Mouse (Mus musculus): ENCODE measurements around the gene Rlbp1. TPM values are rescaled to one million over a fixed set of nuclear protein-coding genes. Genes with fewer than 3 reads are reported as not detected.

Rlbp1 gene
- polyA plus RNA-seq, 1 experiment from 2014 or later: 1.1 TPM

DNA sequence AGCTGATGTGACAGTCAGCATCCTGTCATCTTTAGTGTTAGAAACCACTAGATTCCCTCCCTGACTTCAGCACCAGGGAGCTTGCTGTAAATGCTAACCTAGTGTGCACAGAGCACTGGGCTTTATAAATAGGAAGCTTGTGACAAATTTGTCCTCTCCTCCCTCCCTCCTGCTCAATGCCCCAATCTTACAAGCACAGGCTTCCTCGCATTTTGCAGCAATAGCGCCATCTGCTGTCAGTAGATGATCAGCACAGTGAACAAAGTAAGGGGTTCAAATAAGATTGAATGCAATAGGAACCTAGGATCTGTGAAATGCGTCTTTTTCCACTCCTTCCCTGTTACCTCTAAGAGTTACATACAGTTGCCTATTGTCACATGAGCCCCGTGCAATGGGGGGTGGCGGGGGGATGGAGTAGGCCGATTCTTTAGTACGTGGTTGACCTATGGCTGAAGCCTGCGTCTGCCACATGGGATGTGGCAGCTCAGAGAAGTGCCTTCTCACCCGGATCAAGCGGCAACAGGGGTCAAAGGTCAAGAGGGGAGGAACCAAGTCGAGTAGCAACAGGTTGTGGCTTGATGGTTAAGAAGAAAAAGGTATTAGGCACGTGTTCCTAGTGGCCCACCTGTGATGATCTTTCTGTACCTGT, 37.0 kb downstream of the Rlbp1 start:
- Histone ChIP-seq H3K4me2 (ENCODE audit: low read depth) (no peak overlapping the region), H3K9me3 (ENCODE audit: control insufficient read depth, low read length) (no peaks in the 10 kb centered on the region), H3K4me1 (ENCODE audit: control insufficient read depth, insufficient read depth, low read length) (no peaks in the 10 kb centered on the region), H3K27me3 (ENCODE audit: control insufficient read depth, insufficient read depth, low read length) (no peaks in the 10 kb centered on the region), H3K36me3 (ENCODE audit: control insufficient read depth, insufficient read depth, low read length) (peaks cover 4% of the 10 kb centered on the region), H3K27ac (ENCODE audit: low read depth, low read length) (no peak overlapping the region), H3K4me3 (ENCODE audit: low read depth, low read length) (no peak overlapping the region), H3K9ac (ENCODE audit: low read length) (no peak overlapping the region)
- DNase-seq (ENCODE audit: low spot score): peak; percentile 73
- 46% methylated on average over 12 of the region's 12 CpGs for WGBS
- no peak; the same call in 1 of the 2 replicates for ATAC-seq (ENCODE audit: insufficient read depth, low FRiP score, low TSS enrichment)

DNA sequence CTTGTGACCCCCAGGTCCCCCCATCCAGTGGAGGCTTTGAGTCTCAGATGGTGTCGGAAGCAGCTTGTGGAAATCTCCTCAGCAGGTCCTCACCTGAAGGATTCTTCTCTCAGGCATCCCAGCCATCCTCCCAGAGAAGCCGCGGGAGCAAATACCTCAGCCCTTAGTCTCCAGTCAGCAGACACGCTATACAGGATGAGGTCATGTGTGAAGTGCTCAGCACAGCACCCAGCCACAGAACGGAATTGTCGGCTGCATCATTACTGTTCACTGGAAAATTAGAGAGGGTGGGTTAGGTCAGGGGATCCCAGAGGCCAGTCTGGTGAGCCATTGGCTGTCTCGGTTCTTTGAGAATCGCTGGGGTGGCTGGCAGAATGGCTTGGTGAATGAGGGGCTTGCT, 38.0 kb downstream of the Rlbp1 start:
- H3K27me3 ChIP-seq (ENCODE audit: control insufficient read depth, insufficient read depth, low read length): no peaks in the 10 kb centered on the region
- DNase-seq (ENCODE audit: low spot score) (no peak), ATAC-seq (ENCODE audit: insufficient read depth, low FRiP score, low TSS enrichment) (no peak)
- peaks cover 5% of the 10 kb centered on the region for H3K36me3 ChIP-seq (ENCODE audit: control insufficient read depth, insufficient read depth, low read length)
- H3K4me2 ChIP-seq (ENCODE audit: low read depth): no peak overlapping the region
- no peaks in the 10 kb centered on the region for H3K9me3 ChIP-seq (ENCODE audit: control insufficient read depth, low read length)
- 96% methylated on average over 8 of the region's 8 CpGs for WGBS
- H3K27ac ChIP-seq (ENCODE audit: low read depth, low read length): no peak overlapping the region
- no peaks in the 10 kb centered on the region for H3K4me1 ChIP-seq (ENCODE audit: control insufficient read depth, insufficient read depth, low read length)
- no peak overlapping the region; the same call in 1 of the 2 replicates for H3K9ac ChIP-seq (ENCODE audit: low read length)
- H3K4me3 ChIP-seq (ENCODE audit: low read depth, low read length): no peak overlapping the region

DNA sequence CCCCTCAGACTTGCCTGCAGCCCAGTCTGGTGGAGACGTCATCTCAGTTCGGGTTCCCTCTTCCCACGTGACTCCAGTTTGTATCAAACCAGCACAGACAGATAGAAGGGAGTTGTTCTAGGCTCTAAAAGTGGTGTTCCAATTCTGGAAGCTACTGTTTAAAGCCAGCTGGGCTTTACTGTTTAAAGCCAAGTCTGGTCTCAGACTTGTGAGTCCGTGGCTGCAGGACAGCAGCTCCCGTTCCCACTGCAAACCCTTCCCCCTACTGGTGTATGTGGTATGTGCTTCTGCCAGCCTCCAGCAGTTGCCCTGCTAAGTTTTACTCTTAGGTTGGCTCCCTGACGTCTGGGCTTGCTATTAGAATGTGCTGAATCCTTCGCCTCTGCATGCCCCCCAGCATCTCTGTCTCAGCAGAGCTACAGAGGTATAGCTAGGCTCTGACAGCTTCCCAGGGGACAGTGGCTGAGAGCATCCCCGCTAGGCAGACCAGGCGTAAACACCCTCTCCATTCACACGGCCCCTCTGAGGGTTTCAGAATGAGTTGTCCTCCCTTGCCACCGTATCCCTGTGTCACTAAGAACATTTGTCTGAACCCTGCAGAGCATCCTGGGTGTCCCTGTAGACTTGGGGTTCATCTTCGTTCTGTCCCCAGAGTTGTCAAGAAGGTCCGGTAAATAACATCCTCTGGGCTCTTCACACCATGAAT, 39.6 kb downstream of the Rlbp1 start:
- H3K27ac ChIP-seq (ENCODE audit: low read depth, low read length): no peak overlapping the region
- ATAC-seq (ENCODE audit: insufficient read depth, low FRiP score, low TSS enrichment): no peak
- H3K36me3 ChIP-seq (ENCODE audit: control insufficient read depth, insufficient read depth, low read length): peaks cover 5% of the 10 kb centered on the region
- WGBS: 82% methylated on average over 13 of the region's 13 CpGs
- no peak overlapping the region for H3K4me3 ChIP-seq (ENCODE audit: low read depth, low read length)
- no peaks in the 10 kb centered on the region for H3K9me3 ChIP-seq (ENCODE audit: control insufficient read depth, low read length)
- DNase-seq (ENCODE audit: low spot score): no peak
- H3K27me3 ChIP-seq (ENCODE audit: control insufficient read depth, insufficient read depth, low read length): no peaks in the 10 kb centered on the region
- no peak overlapping the region for H3K4me2 ChIP-seq (ENCODE audit: low read depth)
- no peaks in the 10 kb centered on the region for H3K4me1 ChIP-seq (ENCODE audit: control insufficient read depth, insufficient read depth, low read length)
- no peak overlapping the region for H3K9ac ChIP-seq (ENCODE audit: low read length)

GRCm38 (mm10) chr7:79346555-79347075, 40.2 kb downstream of the Rlbp1 start:
- Histone ChIP-seq H3K4me1 (ENCODE audit: control insufficient read depth, insufficient read depth, low read length) (no peaks in the 10 kb centered on the region), H3K36me3 (ENCODE audit: control insufficient read depth, insufficient read depth, low read length) (peaks cover 5% of the 10 kb centered on the region), H3K27me3 (ENCODE audit: control insufficient read depth, insufficient read depth, low read length) (no peaks in the 10 kb centered on the region), H3K4me2 (ENCODE audit: low read depth) (no peak overlapping the region), H3K4me3 (ENCODE audit: low read depth, low read length) (no peak overlapping the region), H3K9ac (ENCODE audit: low read length) (no peak overlapping the region), H3K27ac (ENCODE audit: low read depth, low read length) (no peak overlapping the region), H3K9me3 (ENCODE audit: control insufficient read depth, low read length) (no peaks in the 10 kb centered on the region)
- no peak for ATAC-seq (ENCODE audit: insufficient read depth, low FRiP score, low TSS enrichment)
- WGBS: 81% methylated on average over 8 of the region's 8 CpGs
- no peak for DNase-seq (ENCODE audit: low spot score)

DNA sequence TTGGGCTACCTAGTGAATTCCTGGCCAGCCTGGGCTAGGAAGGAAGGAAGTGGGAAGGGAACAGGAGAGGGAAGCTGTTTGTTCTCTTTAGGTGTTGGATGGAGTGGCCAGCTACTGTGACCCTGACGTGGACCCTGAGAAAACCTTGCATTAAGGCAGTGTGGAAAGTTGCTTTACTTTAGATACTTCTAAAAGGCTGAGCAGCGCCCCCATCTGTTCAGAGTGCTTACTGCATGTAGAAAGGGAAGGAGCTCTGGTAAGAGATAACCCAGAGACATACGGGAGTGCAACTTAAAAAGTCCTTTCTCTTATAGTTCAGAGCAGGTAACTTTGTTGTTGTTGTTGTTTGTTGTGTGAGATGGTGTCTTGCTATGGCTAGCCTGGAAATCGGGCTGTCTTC, 40.9 kb downstream of the Rlbp1 start:
- Histone ChIP-seq H3K27me3 (ENCODE audit: control insufficient read depth, insufficient read depth, low read length) (no peaks in the 10 kb centered on the region), H3K9me3 (ENCODE audit: control insufficient read depth, low read length) (no peaks in the 10 kb centered on the region), H3K4me2 (ENCODE audit: low read depth) (no peak overlapping the region), H3K4me3 (ENCODE audit: low read depth, low read length) (no peak overlapping the region), H3K27ac (ENCODE audit: low read depth, low read length) (no peak overlapping the region), H3K36me3 (ENCODE audit: control insufficient read depth, insufficient read depth, low read length) (peaks cover 5% of the 10 kb centered on the region), H3K4me1 (ENCODE audit: control insufficient read depth, insufficient read depth, low read length) (no peaks in the 10 kb centered on the region), H3K9ac (ENCODE audit: low read length) (no peak overlapping the region)
- 62% methylated on average over 4 of the region's 4 CpGs for WGBS
- DNase-seq (ENCODE audit: low spot score) (peak; percentile 70), ATAC-seq (ENCODE audit: insufficient read depth, low FRiP score, low TSS enrichment) (no peak)

DNA sequence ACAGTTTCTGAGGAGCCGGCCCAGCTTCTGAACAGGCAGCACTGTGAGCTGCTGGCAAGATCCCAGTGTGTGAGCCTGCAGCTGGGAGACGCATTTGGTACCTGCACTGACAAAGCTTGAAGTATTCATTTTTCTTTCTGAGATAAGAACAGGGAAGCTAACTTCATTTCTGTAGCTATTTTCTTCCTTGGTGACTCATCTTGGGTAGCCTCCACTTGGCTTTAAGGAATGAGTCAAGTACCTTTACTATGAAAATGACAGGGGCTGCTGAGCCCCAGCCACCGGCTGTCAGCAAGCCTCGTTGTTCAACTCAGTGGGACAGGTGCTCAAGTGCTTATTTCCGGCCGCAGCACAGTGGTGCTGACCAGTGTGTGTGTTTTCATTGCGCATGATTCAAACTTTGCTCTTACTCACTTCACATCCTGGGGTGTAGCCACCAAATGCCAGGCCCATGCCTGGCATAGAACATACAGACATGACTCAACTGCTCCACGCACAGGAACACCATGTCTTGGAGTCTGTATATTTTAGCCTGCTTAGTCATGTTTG, 50.4 kb downstream of the Rlbp1 start:
- no peak overlapping the region for H3K4me2 ChIP-seq (ENCODE audit: low read depth)
- H3K9ac ChIP-seq (ENCODE audit: low read length): no peak overlapping the region
- H3K4me1 ChIP-seq (ENCODE audit: control insufficient read depth, insufficient read depth, low read length): no peaks in the 10 kb centered on the region
- H3K36me3 ChIP-seq (ENCODE audit: control insufficient read depth, insufficient read depth, low read length): no peaks in the 10 kb centered on the region
- ATAC-seq (ENCODE audit: insufficient read depth, low FRiP score, low TSS enrichment) (no peak), DNase-seq (ENCODE audit: low spot score) (no peak)
- no peaks in the 10 kb centered on the region for H3K9me3 ChIP-seq (ENCODE audit: control insufficient read depth, low read length)
- H3K27me3 ChIP-seq (ENCODE audit: control insufficient read depth, insufficient read depth, low read length): no peaks in the 10 kb centered on the region
- no peak overlapping the region for H3K27ac ChIP-seq (ENCODE audit: low read depth, low read length)
- 97% methylated on average over 8 of the region's 8 CpGs for WGBS
- no peak overlapping the region for H3K4me3 ChIP-seq (ENCODE audit: low read depth, low read length)

DNA sequence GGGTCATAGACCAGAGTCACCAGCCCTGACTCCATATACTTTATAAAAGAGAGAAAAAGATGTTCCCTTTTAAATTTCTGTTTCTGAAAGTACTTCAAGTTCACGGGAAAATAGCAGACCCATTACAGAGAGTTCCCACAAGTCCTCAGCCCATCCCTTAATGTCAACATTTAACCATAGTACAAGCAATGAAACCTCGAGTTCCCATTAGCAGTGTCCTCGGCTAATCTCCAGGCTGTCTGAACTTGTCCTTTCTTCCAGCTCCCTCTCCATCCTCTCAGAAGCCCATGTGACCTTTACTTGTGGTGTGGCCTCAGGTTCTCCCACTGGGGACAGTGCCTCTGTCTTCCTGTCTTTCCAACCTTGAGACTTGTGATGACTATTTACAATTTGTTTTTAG, 53.4 kb downstream of the Rlbp1 start:
- Histone ChIP-seq H3K4me1 (ENCODE audit: control insufficient read depth, insufficient read depth, low read length) (no peaks in the 10 kb centered on the region), H3K4me2 (ENCODE audit: low read depth) (no peak overlapping the region), H3K27ac (ENCODE audit: low read depth, low read length) (no peak overlapping the region), H3K4me3 (ENCODE audit: low read depth, low read length) (no peak overlapping the region), H3K27me3 (ENCODE audit: control insufficient read depth, insufficient read depth, low read length) (no peaks in the 10 kb centered on the region), H3K9ac (ENCODE audit: low read length) (no peak overlapping the region), H3K9me3 (ENCODE audit: control insufficient read depth, low read length) (no peaks in the 10 kb centered on the region), H3K36me3 (ENCODE audit: control insufficient read depth, insufficient read depth, low read length) (peaks cover 2% of the 10 kb centered on the region; the same call in 1 of the 2 replicates)
- ATAC-seq (ENCODE audit: insufficient read depth, low FRiP score, low TSS enrichment) (no peak), DNase-seq (ENCODE audit: low spot score) (no peak)
- 80% methylated on average over 3 of the region's 3 CpGs for WGBS

DNA sequence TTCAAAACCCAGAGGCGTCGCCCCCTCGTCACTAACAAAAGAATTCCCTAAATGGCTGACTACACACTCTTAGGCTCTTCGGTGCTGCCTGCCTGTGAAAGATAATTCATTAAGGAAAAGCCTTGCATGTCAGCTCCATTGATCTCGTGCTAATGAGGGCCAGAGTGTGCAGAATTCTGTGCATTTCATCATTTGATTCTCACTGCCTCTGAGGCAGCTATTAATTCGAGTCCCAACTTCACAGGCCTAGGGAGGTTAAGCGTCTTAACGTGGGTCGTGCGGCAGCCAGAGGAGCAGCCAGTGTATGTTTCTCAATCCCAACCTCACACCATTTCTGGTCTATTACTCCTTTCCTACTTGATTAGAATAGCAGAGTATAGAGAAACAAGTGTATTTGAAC, 55.7 kb downstream of the Rlbp1 start:
- no peak for DNase-seq (ENCODE audit: low spot score)
- H3K27ac ChIP-seq (ENCODE audit: low read depth, low read length): peak overlapping the region; percentile 39; the same call in 1 of the 2 replicates
- no peaks in the 10 kb centered on the region for H3K4me1 ChIP-seq (ENCODE audit: control insufficient read depth, insufficient read depth, low read length)
- H3K4me2 ChIP-seq (ENCODE audit: low read depth): no peak overlapping the region
- no peaks in the 10 kb centered on the region for H3K9me3 ChIP-seq (ENCODE audit: control insufficient read depth, low read length)
- H3K27me3 ChIP-seq (ENCODE audit: control insufficient read depth, insufficient read depth, low read length): no peaks in the 10 kb centered on the region
- no peak overlapping the region for H3K9ac ChIP-seq (ENCODE audit: low read length)
- no peak for ATAC-seq (ENCODE audit: insufficient read depth, low FRiP score, low TSS enrichment)
- H3K4me3 ChIP-seq (ENCODE audit: low read depth, low read length): no peak overlapping the region
- 52% methylated on average over 10 of the region's 10 CpGs for WGBS
- peaks cover 2% of the 10 kb centered on the region; the same call in 1 of the 2 replicates for H3K36me3 ChIP-seq (ENCODE audit: control insufficient read depth, insufficient read depth, low read length)

All from neural tube, embryonic 11.5 days (tissue).